Mouse (Mus musculus) brain, embryonic 14.5 days (tissue): ENCODE results near the gene Tex29.

Experiments
- CTCF ChIP-seq: fragments of 200-500 bp; IDR thresholded peaks from 2 replicates; pipeline ENCODE4 v1.5.1; 2012; ENCODE audit warnings: inconsistent platforms, mild to moderate bottlenecking, moderate library complexity, borderline replicate concordance; ENCODE audit not compliant: insufficient read depth, insufficient read length; ENCODE audit errors: extremely low read depth
- POLR2A ChIP-seq: fragments of 200-500 bp; IDR thresholded peaks from 2 replicates; pipeline ENCODE4 v1.6.1; 2012; ENCODE audit warnings: mild to moderate bottlenecking, inconsistent platforms, borderline replicate concordance; ENCODE audit not compliant: poor library complexity, insufficient read depth, insufficient read length, severe bottlenecking; ENCODE audit errors: extremely low read depth

- no peak for TF ChIP-seq CTCF
- no peak for TF ChIP-seq POLR2A
Observed at GRCm38 (mm10) chr8:11840174-11840573, at the start of gene Tex29.
